Mouse (Mus musculus) mouse trophoblast stem cell (cell line): Measurements from ENCODE around the gene Lrrn1.

ENCODE experiments used
- in situ Hi-C, 2 experiments: fragments of 300-500 bp; cut with MseI, MboI; formaldehyde crosslinking; loops; 2 replicates in 1 of 2; 3 replicates in 1 of 2; pipeline ENCODE4 v1.15.1; 2025

The Lrrn1 gene

GRCm38 (mm10) chr6:107528877-107529864 is at the start of gene Lrrn1:
Lrrn1 (plus strand) TSS chr6:107529768.
- in situ Hi-C loops: no loop called here

- in situ Hi-C loops: no loop called here
Measured at GRCm38 (mm10) chr6:107494491-107494890, 35.1 kb upstream of the Lrrn1 start.

- in situ Hi-C loops: no loop called here
Measured at GRCm38 (mm10) chr6:107495830-107496229, 33.7 kb upstream of the Lrrn1 start.

- in situ Hi-C loops: no loop called here
Measured at GRCm38 (mm10) chr6:107513716-107514115, 15.9 kb upstream of the Lrrn1 start.

- in situ Hi-C loops: no loop called here
Measured at GRCm38 (mm10) chr6:107523953-107524352, 5.6 kb upstream of the Lrrn1 start.

GRCm38 (mm10) chr6:107529911-107530431 is 403 bp downstream of the Lrrn1 start:
- in situ Hi-C loops: no loop called here

GRCm38 (mm10) chr6:107530621-107531285 is 1.2 kb downstream of the Lrrn1 start:
- in situ Hi-C loops: no loop called here

- in situ Hi-C loops: no loop called here
Measured at GRCm38 (mm10) chr6:107531526-107532080, 2.0 kb downstream of the Lrrn1 start.

GRCm38 (mm10) chr6:107534533-107534932 is 5.0 kb downstream of the Lrrn1 start:
- in situ Hi-C loops: no loop called here

- in situ Hi-C loops: no loop called here
Measured at GRCm38 (mm10) chr6:107536631-107537030, 7.1 kb downstream of the Lrrn1 start.

- in situ Hi-C loops: no loop called here
Measured at GRCm38 (mm10) chr6:107541222-107541621, 11.7 kb downstream of the Lrrn1 start.

GRCm38 (mm10) chr6:107541918-107542317 is 12.3 kb downstream of the Lrrn1 start:
- in situ Hi-C loops: no loop called here

- in situ Hi-C loops: no loop called here
Measured at GRCm38 (mm10) chr6:107546272-107546671, 16.7 kb downstream of the Lrrn1 start.

GRCm38 (mm10) chr6:107552511-107552910 is 22.9 kb downstream of the Lrrn1 start:
- in situ Hi-C loops: no loop called here

GRCm38 (mm10) chr6:107555364-107555763 is 25.8 kb downstream of the Lrrn1 start:
- in situ Hi-C loops: no loop called here

GRCm38 (mm10) chr6:107556996-107557395 is 27.4 kb downstream of the Lrrn1 start:
- in situ Hi-C loops: no loop called here

- in situ Hi-C loops: no loop called here
Measured at GRCm38 (mm10) chr6:107557806-107558205, 28.2 kb downstream of the Lrrn1 start.

- in situ Hi-C loops: no loop called here
Measured at GRCm38 (mm10) chr6:107562255-107562654, 32.7 kb downstream of the Lrrn1 start.

- in situ Hi-C loops: no loop called here
Measured at GRCm38 (mm10) chr6:107566944-107567634, 37.5 kb downstream of the Lrrn1 start.

GRCm38 (mm10) chr6:107574561-107574960 is 45.0 kb downstream of the Lrrn1 start:
- in situ Hi-C loops: no loop called here

- in situ Hi-C loops: no loop called here
Measured at GRCm38 (mm10) chr6:107575405-107575804, 45.8 kb downstream of the Lrrn1 start.
